In the genomic region with DNA sequence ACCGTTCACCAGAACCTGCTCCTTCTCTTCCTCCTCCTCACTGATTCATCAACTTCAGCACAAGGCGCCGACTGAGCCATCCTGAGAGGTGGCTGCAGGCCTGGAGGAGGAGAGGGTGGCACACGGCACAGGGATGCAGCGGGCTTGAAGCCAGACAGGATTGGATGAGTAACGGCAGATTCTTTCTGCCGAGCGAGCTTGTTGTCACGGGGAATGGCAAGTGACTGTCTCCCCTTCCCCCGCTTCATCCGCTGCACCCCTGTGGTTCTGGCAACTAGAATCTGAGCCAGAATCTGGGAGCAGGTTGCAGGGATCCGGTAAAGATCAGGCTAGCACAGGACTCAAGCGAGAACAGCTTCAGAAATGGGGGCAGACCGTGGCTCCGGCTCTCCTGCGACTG, we compare ENCODE assay signal across 15 mouse cellular contexts. TPM values are rescaled to one million over a fixed set of nuclear protein-coding genes. Genes with fewer than 3 reads are reported as not detected.
DNase-seq lines count a peak whose midpoint lies in the region; ATAC-seq lines count a peak whose summit lies in the region.
"Had no signal": no experiment of that assay in that cellular context is flagged by ENCODE, and none has a peak within 500 bp of the region (broad histone marks: within the 10 kb centered on the region; RNA-seq: fewer than 3 reads in every experiment).

No protein-coding gene starts in this region.

- DNase-seq in cerebellum, adult 9-10 months: peak; percentile 69
- peak; percentile 59 to 68 for DNase-seq in layer of hippocampus, postnatal 10 days (ENCODE audit: low spot score in 2 of 2)
- peak; percentile 92 for DNase-seq in right cerebral cortex, adult 18-20 months
- DNase-seq in thymus, postnatal 4 days: no peak
- DNase-seq in adrenal gland, postnatal 25 days: no peak
- no peak for DNase-seq in yolk sac, embryonic 10.5 days (ENCODE audit: low spot score)

- H3K9me3 ChIP-seq in hindbrain, embryonic 16.5 days (ENCODE audit: control insufficient read depth, low read length): no peaks in the 10 kb centered on the region
- H3K9me3 ChIP-seq in hindbrain, embryonic 13.5 days: no peaks in the 10 kb centered on the region
- H3K9me3 ChIP-seq: forebrain, embryonic 12.5 days; hindbrain, embryonic 10.5 days had no signal

- no peak for ATAC-seq in hindbrain, embryonic 16.5 days
- ATAC-seq in hindbrain, embryonic 13.5 days (ENCODE audit: low FRiP score): no peak

- no peak overlapping the region for H3K4me2 ChIP-seq in hindbrain, embryonic 16.5 days (ENCODE audit: low read length)
- H3K4me2 ChIP-seq in hindbrain, embryonic 13.5 days: no peak overlapping the region
- H3K4me2 ChIP-seq: forebrain, embryonic 12.5 days; liver, embryonic 11.5 days had no signal

- H3K9ac ChIP-seq in hindbrain, embryonic 16.5 days (ENCODE audit: low read depth, low read length): 0 out of 2 replicates have a peak overlapping the region, but pooled peaks have one; percentile 23
- no peak overlapping the region for H3K9ac ChIP-seq in hindbrain, embryonic 13.5 days
- H3K9ac ChIP-seq: forebrain, embryonic 12.5 days had no signal

- peaks cover 19% of the 10 kb centered on the region for H3K4me1 ChIP-seq in hindbrain, embryonic 16.5 days (ENCODE audit: control insufficient read depth, insufficient read depth, low read depth, low read length)
- peaks cover 26% of the 10 kb centered on the region for H3K4me1 ChIP-seq in hindbrain, embryonic 13.5 days (replicated peaks)

- H3K27ac ChIP-seq in hindbrain, embryonic 16.5 days (ENCODE audit: low read depth, low read length): no peak overlapping the region
- H3K27ac ChIP-seq in hindbrain, embryonic 13.5 days: no peak overlapping the region
- H3K27ac ChIP-seq: forebrain, embryonic 12.5 days; hindbrain, embryonic 10.5 days; kidney, postnatal 0 days had no signal

- H3K27me3 ChIP-seq in hindbrain, embryonic 16.5 days (replicated peaks; ENCODE audit: control insufficient read depth, insufficient read depth, low read length): peaks cover 17% of the 10 kb centered on the region
- peaks cover 80% of the 10 kb centered on the region for H3K27me3 ChIP-seq in hindbrain, embryonic 13.5 days

- no peaks in the 10 kb centered on the region for H3K36me3 ChIP-seq in hindbrain, embryonic 16.5 days (ENCODE audit: control insufficient read depth, insufficient read depth, low read length)
- no peaks in the 10 kb centered on the region for H3K36me3 ChIP-seq in hindbrain, embryonic 13.5 days
- H3K36me3 ChIP-seq: forebrain, embryonic 12.5 days; hindbrain, embryonic 10.5 days had no signal

- H3K4me3 ChIP-seq in hindbrain, embryonic 16.5 days (ENCODE audit: low read length): no peak overlapping the region
- no peak overlapping the region for H3K4me3 ChIP-seq in hindbrain, embryonic 13.5 days
- H3K4me3 ChIP-seq: forebrain, embryonic 12.5 days; hindbrain, embryonic 10.5 days had no signal

- WGBS in hindbrain, embryonic 16.5 days: 45% methylated on average over 16 of the region's 16 CpGs
- 51% methylated on average over 16 of the region's 16 CpGs for WGBS in hindbrain, embryonic 13.5 days

RNA-seq across cellular contexts. Expression of a gene that starts 2.1 kb away (rescaled TPM):
- 0.16 TPM in 1 of 2 replicates, not detected in the other for polyA plus RNA-seq in hindbrain, embryonic 16.5 days (2015; fragmentation: Nextera tagmentation; extraction: Ambion mirVana)
- 0.32 TPM in 1 of 2 replicates, not detected in the other for polyA plus RNA-seq in hindbrain, embryonic 13.5 days (2015; fragmentation: Nextera tagmentation; extraction: Ambion mirVana)
- 1 to 10 TPM in 1 of 2 experiments, not detected in 1; 1.1 TPM for total RNA-seq in layer of hippocampus, postnatal 10 days (2021)
- not detected in 2 replicates for total RNA-seq in adrenal gland, postnatal 25 days (2021)
- total RNA-seq: heart, adult 8-10 months; megakaryocyte, adult 5-6 weeks had no signal
- polyA plus RNA-seq: C2C12; forebrain, embryonic 12.5 days; hindbrain, embryonic 10.5 days; kidney, postnatal 0 days; liver, embryonic 11.5 days had no signal

RNA-seq across cellular contexts. Expression of a gene that starts 2.7 kb away (rescaled TPM):
- polyA plus RNA-seq in hindbrain, embryonic 16.5 days (2015; fragmentation: Nextera tagmentation; extraction: Ambion mirVana): 0.49 and 0.80 TPM in 2 replicates
- 0.51 and 0.54 TPM in 2 replicates for polyA plus RNA-seq in hindbrain, embryonic 13.5 days (2015; fragmentation: Nextera tagmentation; extraction: Ambion mirVana)
- total RNA-seq in layer of hippocampus, postnatal 10 days (2021): 10 to 100 TPM in 1 of 2 experiments, 1 to 10 TPM in 1; 10.0 to 10.3 TPM
- 0.18 and 0.62 TPM in 2 replicates for total RNA-seq in adrenal gland, postnatal 25 days (2021)

Comparison
In these comparisons a context has a peak if more than half of its experiments do, and no peak if none do; other contexts are left out.
1. DNase-seq: peak in cerebellum, adult 9-10 months (single experiment), layer of hippocampus, postnatal 10 days (2 of 2) and right cerebral cortex, adult 18-20 months (single experiment); none in thymus, postnatal 4 days (single experiment), adrenal gland, postnatal 25 days (single experiment) and yolk sac, embryonic 10.5 days (single experiment).